Mouse (Mus musculus) frontal cortex, postnatal 36 days (tissue): ENCODE data around the gene Gm20388.
"Not testable (repeated sequence)": the region's sequence is repeated elsewhere in the genome, so short reads cannot be mapped to it uniquely, and the experiment has no call there.

ENCODE experiments used
- DNase-seq, 2 experiments: peaks; one replicate each; pipeline ENCODE4 v3.0.0; 2022; ENCODE audit warnings: low spot score in 2 of 2

Gene Gm20388

DNA sequence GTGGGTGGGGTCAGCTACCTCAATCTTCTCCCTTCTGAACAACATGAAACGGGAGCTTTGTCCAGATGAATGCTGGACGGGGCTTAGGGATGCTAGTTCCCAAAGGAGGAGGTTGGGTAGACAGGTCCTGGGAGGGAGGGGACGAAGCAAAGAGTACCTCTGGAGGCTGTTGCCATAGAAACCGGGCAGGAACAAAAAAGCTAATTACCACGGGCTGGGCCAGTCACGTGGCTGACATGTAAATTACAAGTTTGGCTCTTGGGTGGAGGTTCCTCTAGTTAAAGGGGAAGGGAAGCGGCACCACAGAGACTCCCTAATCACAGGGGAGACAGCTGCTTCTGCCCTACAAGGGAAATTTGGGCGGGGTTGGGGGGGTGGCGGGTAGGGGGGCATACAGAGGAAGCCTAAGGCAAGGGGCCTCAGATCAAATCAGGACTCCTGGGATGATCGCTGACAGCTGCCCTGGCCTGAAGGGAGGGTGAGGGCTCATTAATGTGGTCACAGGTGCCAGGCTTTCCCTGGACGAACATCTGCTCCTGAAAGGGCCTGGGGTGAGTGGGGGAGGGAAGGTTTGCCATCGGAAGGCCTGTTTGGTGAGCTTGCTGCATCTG, 3502.0 kb downstream of the Gm20388 start:
- DNase-seq, result peak; percentile 73 to 87

DNA sequence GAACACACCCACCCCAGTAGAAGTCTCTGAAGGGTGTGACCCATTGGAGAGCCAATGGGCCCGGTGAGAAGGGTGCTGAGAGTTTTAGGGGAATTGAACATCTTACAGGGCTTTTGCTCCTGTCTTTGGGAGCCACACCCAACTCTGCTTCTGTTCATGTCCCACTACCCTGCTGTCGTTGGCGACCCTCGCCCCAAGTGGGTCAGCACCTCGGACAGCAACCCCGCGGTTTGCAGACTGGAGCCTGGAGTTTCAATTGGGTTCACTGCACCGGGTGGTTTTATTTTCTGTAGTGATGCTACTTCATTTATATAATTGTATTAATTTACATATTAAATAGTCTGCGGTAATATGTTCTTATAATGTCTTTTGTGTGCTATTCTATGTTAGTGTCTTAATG, 3503.6 kb downstream of the Gm20388 start:
- DNase-seq, result no peak

DNA sequence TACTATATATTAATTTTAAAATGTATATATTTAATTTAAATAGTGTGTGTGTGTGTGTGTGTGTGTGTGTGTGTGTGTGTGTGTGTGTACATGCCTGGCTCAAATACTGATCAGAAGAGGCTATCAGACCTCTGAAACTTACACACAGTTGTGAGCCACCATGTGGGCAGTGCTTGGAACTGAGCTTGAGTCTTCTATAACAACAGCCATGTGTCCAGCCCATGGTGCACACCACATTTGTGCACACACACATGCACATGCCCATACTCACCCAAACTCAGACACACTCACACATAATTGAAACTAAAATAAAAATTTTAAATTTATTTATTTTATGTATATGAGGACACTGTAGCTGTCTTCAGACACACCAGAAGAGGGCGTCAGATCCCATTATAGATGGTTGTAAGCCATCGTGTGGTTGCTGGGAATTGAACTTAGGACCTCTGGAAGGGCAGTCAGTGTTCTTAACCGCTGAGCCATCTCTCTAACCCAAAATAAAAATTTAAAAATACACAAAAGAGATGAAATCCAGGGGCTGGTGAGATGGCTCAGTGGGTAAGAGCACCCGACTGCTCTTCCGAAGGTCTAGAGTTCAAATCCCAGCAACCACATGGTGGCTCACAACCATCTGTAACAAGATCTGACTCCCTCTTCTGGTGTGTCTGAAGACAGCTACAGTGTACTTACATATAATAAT, 3504.5 kb downstream of the Gm20388 start:
- not testable (repeated sequence) for DNase-seq

DNA sequence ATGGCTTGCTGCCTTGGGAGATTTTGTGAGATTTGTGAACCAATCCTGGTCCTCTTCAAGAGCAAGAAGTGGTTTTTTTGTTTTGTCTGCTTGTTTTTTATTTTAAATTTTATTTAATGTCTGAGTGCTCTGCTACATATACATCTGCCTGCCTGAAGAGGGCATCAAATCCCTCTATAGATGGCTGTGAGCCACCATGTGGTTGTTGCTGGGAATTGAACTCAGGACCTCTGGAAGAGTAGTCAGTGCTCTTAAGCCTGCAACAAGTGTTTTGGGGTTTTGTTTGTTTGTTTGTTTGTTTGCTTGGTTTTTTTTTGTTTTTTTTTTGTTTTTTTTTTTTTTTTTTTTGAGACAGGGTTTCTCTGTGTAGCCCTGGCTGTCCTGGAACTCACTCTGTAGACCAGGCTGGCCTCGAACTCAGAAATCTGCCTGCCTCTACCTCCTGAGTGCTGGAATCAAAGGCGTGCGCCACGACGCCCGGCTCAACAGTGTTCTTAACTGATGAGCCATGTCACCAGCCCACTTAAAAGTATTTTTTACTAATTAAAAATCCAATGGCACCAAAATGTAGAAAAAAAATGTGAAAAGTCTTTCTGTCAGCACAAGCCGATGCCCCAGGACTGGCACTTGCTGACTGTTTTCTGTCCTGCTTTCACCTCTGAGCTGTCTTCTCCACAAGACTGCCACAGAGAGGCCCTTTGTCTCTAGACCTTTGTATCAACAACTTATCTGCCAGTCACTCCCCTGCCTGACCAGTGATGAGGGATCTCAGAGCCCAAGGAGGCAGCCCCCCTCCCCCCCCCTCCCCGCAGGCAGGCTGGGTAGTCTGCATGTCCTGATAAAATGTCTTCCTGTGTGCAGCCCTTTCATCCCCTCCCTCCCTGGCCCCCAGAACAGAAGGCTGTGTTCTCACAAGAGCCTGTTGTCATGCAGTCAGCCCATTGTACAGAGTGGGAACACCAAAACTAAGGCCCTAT, 3505.6 kb downstream of the Gm20388 start:
- no peak for DNase-seq

DNA sequence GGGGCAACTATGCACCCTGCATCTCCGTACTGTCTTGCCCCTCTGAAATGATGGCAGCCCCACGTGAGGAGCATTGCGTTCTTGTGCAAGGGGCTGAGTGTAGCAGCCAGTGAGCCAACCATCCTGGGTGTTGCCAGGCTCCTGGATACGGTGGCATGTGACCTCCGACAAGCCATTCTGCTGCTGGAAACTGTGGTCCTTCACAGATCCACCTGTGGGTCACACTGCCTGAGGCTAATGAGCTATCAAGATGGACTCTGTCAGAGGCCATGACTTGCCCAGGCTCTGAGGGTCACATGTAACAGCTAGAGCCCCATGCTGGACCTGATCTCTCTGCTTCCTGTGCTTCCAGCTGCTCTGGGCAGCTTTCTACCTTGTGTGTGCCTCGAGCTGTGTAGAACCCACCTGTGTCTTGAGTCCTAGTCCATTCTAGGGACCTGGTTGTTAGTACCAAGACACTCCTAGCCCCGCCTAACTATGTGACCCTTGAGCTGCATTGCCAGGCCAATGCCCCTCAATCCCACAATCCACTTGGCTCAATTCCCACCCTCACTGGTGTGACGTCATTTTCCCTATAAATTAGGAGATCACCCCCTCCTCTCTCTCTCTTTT, 3506.4 kb downstream of the Gm20388 start:
- DNase-seq, result no peak

DNA sequence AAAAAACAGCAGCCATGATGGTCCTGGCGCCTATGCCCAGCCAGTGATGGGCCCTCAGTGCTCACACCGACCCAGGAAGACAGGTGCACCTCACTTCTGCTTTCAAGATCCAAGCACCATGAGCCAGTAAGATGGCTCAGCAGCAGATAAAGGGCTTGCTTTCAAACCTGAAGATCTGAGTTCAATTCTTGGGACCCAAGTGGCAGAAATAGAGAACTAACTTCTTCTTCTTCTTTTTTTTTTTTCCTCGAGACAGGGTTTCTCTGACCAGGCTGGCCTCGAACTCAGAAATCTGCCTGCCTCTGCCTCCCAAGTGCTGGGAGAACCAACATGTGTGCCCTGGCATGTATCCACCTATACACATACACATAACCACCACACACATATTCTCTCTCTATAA, 3509.1 kb downstream of the Gm20388 start:
- DNase-seq, result no peak

DNA sequence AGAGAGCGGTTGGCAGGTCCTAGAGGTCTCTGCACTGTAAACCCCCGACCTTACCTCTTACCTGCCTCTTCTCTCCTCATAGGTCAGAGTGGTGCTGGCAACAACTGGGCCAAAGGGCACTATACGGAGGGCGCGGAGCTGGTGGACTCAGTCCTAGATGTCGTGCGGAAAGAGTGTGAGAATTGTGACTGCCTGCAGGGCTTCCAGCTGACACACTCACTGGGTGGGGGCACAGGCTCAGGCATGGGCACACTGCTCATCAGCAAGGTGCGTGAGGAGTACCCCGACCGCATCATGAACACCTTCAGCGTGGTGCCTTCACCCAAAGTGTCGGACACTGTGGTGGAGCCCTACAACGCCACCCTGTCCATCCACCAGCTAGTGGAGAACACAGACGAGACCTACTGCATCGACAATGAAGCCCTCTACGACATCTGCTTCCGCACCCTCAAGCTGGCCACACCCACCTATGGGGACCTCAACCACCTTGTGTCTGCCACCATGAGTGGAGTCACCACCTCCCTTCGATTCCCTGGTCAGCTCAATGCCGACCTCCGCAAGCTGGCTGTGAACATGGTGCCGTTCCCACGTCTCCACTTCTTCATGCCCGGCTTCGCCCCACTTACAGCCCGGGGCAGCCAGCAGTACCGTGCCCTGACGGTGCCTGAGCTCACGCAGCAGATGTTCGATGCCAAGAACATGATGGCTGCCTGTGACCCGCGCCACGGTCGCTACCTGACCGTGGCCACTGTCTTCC, 3510.1 kb downstream of the Gm20388 start:
- no peak for DNase-seq

DNA sequence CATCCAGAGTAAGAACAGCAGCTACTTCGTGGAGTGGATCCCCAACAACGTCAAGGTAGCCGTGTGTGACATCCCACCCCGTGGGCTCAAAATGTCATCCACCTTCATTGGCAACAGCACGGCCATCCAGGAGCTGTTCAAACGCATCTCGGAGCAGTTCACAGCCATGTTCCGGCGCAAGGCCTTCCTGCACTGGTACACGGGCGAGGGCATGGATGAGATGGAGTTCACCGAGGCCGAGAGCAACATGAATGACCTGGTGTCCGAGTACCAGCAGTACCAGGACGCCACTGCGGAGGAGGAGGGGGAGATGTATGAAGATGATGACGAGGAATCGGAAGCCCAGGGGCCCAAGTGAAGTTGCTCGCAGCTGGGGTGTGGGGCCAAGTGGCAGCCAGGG, 3510.7 kb downstream of the Gm20388 start:
- DNase-seq, result no peak

DNA sequence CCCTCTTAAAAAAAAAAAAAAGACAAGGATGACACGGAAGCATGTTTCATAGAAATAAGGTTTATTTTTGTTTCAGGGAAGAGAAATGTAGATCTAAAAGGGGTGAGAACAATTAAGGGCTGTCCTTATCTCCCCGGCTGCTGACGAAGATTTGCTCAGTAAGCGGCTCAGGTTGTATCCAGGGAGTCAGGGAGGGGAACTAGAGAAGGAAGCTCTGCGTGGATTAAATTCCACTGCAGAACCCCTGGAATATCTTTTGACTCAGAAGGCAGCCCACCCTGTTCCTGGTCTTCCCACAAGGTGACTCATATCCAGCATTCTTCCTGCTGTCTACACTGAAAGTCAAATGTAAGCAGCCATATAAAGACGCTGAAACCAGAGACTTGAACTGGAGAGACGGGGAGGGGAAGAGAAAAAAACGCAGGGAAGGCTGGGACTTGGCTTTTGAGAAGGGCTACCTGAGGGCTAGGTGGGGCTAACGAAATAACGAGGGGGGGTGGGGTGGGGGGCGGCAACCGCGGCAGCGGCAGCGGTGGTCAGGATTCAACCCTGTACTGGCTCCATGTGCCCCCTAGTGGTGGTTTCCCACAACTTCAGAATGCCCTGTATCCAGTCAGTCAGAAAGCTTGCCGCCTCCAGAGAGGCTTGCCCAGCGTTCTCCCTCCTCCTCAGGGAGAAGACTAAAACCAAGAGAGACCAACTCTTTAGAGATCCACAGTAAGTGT, 3511.6 kb downstream of the Gm20388 start:
- DNase-seq, result peak; percentile 67 to 86

DNA sequence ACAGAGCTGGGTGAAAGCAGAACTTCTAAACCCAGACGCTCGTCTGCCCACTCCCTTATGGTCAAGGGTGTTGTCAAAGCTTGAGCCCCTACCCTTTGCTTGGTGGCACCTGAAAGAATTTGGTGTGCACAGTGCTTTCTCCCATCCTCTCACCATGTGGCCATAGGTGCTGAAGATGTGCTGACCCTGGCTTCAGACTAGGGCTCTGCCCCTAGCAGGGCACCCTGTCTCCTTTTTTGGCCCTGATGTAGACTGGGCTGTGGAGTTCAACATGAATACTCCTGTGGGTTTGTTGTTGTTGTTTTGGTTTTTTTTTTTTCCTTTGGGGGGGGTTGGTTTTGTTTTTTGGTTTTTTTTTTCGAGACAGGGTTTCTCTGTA, 3512.1 kb downstream of the Gm20388 start:
- no peak for DNase-seq

DNA sequence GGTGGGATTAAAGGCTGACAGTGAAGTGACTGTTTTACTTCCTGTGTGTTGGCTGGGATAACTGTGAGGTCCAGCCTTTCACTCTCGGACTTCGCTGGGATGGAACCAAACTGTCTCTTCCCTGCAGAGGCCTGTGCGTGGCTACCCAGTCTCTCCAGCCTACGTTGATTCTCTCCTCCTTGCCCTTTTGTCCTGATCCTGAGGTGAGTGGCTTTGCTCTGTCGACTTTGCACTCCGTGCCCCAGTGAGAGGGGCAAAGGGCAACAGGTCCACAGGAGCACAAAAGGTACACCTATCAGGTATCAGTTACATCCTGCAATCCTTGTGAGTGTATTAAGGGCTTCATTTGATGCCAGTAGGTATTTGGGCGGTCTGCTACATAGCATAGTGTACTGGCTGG, 3512.8 kb downstream of the Gm20388 start, which contains the start of gene Def8:
Gene Def8 (plus strand): TSS at position 87 of the 400 bp plus-strand sequence.
- DNase-seq, result no peak

DNA sequence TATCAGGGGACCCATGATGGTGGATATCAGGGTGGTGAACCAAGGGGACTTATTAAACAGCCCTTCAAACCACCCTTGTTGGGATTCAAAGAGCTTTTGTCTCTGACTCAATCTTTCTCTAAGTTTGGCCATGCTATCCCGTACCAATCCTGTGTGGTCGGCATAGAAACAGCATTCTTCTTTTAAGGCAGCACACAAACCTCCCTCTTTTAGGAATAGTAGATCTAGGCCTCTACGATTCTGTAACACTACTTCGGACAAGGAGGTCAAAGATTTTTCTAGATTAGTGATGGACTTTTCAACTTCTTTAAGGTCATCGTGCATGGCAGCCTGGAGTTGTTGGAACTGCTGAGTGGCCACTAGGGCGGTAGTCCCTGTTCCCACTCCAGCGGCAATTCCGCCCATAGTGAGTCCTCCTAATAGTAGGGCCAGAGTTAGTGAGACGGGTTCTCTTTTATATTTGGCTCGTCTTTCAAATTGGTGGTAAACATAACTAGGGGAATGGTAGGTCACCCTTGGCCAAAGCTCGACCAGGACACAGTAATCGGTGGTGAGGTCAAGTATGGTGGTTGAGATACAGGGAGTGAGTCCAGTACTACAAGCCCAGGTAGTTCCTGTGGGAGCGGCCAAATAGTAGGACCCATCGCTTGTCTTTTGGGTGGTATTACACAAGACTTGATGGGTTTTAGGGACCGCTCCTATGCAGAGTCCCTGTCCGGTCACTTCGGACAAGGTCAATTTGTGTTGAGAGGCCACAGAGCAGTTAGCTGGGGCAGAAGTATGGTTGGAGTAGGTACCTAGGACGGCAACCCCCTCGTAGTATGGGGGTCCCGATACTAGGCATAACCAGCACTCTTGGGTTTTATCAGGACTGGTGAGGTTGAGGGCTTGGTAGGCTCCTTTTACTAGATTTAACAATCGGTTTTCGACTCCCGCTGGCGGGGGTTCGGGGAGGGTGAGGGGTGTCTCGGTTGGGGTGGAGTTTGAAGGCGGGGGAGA, 3516.2 kb downstream of the Gm20388 start:
- DNase-seq, result no peak

DNA sequence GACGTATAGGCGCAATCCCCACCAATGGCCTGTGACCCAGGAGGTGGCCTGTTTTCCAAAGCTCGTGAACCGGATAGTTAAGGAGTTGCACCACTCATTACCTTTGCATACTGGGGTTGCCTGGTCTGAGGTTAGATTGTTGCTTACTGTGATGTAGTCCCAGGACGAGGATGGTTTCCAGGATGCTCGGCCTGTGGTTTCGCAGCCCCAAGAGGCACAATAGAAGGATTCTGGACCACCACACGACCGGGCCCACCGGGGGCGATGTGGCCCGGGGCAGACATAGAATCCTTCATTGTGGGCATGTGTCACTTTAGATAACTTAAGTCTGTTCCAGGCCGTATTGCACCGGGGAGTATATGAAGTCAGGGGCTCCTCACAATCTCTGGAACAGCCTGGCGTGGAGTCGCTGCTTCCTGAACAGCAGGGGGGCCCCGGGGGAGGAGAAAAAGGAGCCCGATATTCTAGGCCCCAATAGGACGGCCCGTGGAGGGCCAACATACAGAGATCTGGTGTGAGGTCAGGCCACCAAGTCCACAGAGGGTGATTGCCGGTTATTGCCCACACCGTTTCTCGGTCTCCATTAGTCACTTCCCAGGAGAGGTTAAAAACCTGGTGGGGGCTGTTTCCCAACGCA, 3517.1 kb downstream of the Gm20388 start:
- no peak for DNase-seq

DNA sequence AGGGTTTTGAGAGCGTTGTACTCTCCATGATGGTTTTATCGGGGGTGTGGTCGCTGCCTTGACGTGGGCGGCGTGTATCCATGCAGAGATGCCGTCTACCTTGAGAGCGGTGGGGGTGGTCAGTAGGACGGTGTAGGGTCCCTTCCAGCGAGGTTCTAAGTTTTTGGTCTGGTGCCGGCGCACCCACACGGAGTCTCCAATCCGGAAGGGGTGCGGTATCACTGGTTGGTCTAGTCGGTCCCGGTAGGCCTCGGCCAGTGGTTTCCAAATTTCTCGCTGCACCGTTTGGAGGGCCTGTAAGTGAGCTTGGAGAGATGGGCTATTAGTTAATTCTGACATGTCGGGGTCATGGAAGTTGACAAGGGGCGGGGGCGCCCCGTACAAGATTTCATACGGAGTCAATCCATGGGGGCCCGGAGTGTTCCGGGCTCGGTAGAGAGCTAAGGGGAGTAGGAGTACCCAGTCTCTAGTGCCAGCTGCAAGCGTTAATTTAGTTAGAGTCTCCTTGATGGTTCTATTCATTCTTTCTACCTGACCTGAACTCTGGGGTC, 3517.8 kb downstream of the Gm20388 start:
- DNase-seq, result no peak

DNA sequence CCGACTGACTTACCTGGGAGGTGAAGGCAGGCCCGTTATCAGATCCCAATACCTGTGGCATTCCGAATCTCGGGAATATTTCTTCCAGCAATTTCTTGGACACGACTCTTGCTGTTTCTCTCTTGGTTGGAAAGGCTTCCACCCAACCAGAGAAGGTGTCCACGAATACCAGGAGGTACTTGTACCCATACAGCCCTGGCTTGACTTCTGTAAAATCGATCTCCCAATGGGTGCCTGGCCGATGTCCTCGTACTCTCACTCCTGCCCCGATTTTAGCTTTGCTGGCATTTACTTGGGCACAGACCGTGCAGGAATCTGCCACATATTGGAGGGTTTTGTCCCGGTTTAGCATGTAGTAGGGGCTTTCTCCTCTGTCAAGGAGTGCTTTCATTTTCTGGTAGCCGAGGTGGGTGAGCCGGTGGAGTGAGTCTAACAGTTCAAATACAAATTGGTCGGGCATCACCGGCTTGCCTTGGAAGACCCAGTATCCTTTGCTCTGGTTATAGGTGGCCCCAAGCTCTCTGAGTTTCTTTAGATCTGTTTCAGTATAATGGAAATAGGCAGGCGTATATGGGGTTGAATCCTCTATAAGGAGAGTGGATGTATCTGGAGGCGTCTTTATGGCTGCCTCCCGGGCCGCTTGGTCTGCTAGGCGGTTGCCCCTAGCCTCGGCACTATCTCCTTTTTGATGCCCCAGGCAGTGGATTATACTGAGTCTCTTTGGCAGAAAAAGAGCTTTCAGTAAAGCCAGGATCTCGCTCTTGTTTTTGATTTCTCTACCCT, 3518.5 kb downstream of the Gm20388 start:
- DNase-seq, result no peak

DNA sequence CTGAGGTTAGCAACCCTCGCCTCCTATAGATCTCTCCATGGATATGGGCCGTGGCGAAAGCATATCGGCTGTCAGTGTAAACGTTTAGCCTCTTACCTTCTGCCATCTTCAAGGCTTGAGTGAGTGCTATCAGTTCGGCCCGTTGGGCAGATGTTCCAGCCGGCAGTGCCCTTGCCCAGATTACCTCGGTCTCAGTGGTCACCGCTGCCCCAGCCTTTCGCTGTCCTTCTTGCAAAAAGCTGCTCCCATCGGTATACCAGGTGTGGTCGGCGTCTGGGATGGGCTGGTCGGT, 3519.0 kb downstream of the Gm20388 start:
- not testable (repeated sequence) for DNase-seq

DNA sequence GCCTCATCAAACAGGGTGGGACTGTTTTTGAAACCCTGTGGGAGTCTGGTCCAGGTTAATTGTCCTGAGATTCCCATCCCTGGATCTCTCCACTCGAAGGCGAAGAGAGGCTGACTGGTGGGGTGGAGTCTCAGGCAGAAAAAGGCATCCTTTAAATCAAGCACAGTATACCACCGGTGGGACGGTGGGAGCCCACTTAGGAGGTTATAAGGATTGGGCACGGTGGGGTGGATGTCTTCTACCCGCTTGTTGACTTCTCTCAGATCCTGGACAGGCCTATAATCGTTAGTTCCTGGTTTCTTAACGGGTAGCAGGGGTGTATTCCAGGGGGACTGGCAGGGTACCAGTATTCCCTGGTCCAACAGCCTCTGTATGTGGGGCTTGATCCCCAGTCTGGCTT, 3520.3 kb downstream of the Gm20388 start:
- not testable (repeated sequence) for DNase-seq
